Mouse (Mus musculus) stomach, embryonic 14.5 days (tissue): ENCODE results near the gene Garnl3. TPM values are rescaled to one million over a fixed set of nuclear protein-coding genes. Genes with fewer than 3 reads are reported as not detected.

ENCODE experiments used
- ATAC-seq: fragments of 200-750 bp; cut with Nextera tagmentation; 2 replicates; pipeline ENCODE4 v1.8.0; 2017; ENCODE audit warnings: low read depth, moderate TSS enrichment; ENCODE audit not compliant: insufficient number of reproducible peaks, insufficient read depth, low FRiP score
- H3K27ac ChIP-seq: fragments of 300-500 bp; sonication (generic); 2 replicates; pipeline ENCODE4 v1.5.1; 2014; ENCODE audit warnings: mild to moderate bottlenecking, low read length, moderate library complexity, mixed read lengths
- H3K27me3 ChIP-seq: fragments of 300-500 bp; sonication (generic); 2 replicates; pipeline ENCODE4 v1.6.1; 2014; ENCODE audit warnings: low read length, control low read depth, mixed read lengths; ENCODE audit not compliant: control insufficient read depth, insufficient read depth
- H3K36me3 ChIP-seq: fragments of 300-500 bp; sonication (generic); 2 replicates; pipeline ENCODE4 v1.6.1; 2014; ENCODE audit warnings: mild to moderate bottlenecking, control low read depth, low read length, moderate library complexity, mixed read lengths; ENCODE audit not compliant: control insufficient read depth, insufficient read depth
- H3K4me1 ChIP-seq: fragments of 300-500 bp; sonication (generic); 2 replicates; pipeline ENCODE4 v1.6.1; 2014; ENCODE audit warnings: low read length, control low read depth, mixed read lengths; ENCODE audit not compliant: control insufficient read depth, insufficient read depth
- H3K4me2 ChIP-seq: fragments of 300-500 bp; sonication (generic); replicated peaks from 2 replicates; pipeline ENCODE4 v1.6.1; 2014; ENCODE audit warnings: low read depth, low read length, control low read depth
- H3K4me3 ChIP-seq: fragments of 300-500 bp; sonication (generic); 2 replicates; pipeline ENCODE4 v1.5.1; 2014; ENCODE audit warnings: low read depth, low read length, control low read depth
- H3K9ac ChIP-seq: fragments of 300-500 bp; sonication (generic); replicated peaks from 2 replicates; pipeline ENCODE4 v1.6.1; 2014; ENCODE audit warnings: low read depth, mild to moderate bottlenecking, control low read depth, low read length, moderate library complexity, mixed read lengths
- H3K9me3 ChIP-seq: fragments of 300-500 bp; sonication (generic); 2 replicates; pipeline ENCODE4 v1.6.1; 2016; ENCODE audit warnings: low read depth, low read length, control low read depth; ENCODE audit not compliant: control insufficient read depth
- WGBS: fragments of 180-500 bp; shearing (Covaris S2); extraction: QIAGEN DNeasy Blood & Tissue Kit; methylation state at CpG from one replicate; pipeline ENCODE4 v1.1.7; 2014; 5-methylcytosine and 5-hydroxymethylcytosine counted together
- polyA plus RNA-seq: library from polyadenylated mRNA; unstranded; fragments of >200 nt; fragmentation: Nextera tagmentation; extraction: Ambion mirVana; gene quantifications from 2 replicates; pipeline ENCODE4 v1.2.1, GENCODE M21; 2014

The Garnl3 gene
- polyA plus RNA-seq, 1 experiment from 2014 or later, result 22.0 TPM

- H3K36me3 ChIP-seq, result peaks cover 29% of the 10 kb centered on the region
- H3K4me2 ChIP-seq, result peak overlapping the region; percentile 89
- H3K4me3 ChIP-seq, result peak overlapping the region; percentile 85
- ATAC-seq, result no peak
- peaks cover 13% of the 10 kb centered on the region; the same call in 1 of the 2 replicates for H3K4me1 ChIP-seq
- H3K27me3 ChIP-seq, result no peaks in the 10 kb centered on the region
- H3K9ac ChIP-seq, result peak overlapping the region; percentile 92
- peak overlapping the region; percentile 91 for H3K27ac ChIP-seq
- H3K9me3 ChIP-seq, result no peaks in the 10 kb centered on the region
- WGBS, result under 1% methylated on average over 33 of the region's 33 CpGs
Measured at GRCm38 (mm10) chr2:32962062-32962874, 169.2 kb downstream of the Garnl3 start.

DNA sequence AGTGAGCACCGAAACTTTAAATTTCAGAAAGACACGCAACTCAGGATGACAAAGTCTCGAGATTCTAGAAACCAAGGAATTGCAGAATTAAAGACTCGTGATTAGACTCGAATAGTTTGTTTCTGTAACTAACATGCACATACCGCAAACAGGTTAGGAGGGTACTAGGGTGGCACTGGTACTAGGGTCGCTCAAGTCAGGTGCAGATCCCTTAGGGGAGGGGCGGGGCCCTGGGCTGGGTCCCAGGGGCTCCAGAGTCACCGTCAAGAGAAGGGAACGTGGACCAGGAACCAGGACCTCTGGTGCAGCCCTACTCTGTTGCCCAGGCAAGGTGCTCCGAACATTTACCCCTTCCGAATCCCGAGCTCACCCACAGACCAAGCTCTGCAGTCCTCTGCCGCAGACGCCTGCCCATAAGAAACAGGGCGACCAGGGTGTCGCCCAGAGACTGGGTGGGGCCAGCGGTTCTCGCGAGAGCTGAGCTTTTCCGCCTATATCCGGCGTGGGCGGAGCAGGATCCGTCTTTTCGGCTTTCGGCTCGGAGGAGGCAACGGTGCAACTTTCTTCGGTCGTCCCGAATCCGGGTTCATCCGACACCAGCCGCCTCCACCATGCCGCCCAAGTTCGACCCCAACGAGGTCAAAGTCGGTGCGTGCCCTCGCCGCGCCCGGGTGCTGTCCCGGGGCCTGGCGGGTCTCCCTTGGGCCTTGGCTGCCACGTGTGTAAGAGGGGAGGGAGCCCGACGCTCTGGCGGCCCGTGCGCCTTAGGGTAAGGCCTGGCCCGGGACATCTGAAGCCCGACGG is 170.1 kb downstream of the Garnl3 start, which contains the start of the genes Rpl12 and Lrsam1:
Rpl12 (plus strand) TSS at position 368 of the 804 bp plus-strand sequence.
Lrsam1 (minus strand) TSS at position 423 of the 804 bp plus-strand sequence.
- Histone ChIP-seq H3K27ac (peak within 1 kb of the TSS; percentile 91), H3K9ac (peak within 1 kb of the TSS; percentile 92), H3K9me3 (no peaks in the 10 kb centered on the region), H3K36me3 (peaks cover 29% of the 10 kb centered on the region), H3K4me3 (peak within 1 kb of the TSS; percentile 85), H3K4me2 (peak within 1 kb of the TSS; percentile 89), H3K4me1 (peaks cover 13% of the 10 kb centered on the region; the same call in 1 of the 2 replicates), H3K27me3 (no peaks in the 10 kb centered on the region)
- 3% methylated on average over 55 of the region's 55 CpGs for WGBS
- ATAC-seq, result peak; percentile 91

GRCm38 (mm10) chr2:32960273-32960672 is 171.2 kb downstream of the Garnl3 start:
- no peak for ATAC-seq
- 88% methylated on average over 4 of the region's 4 CpGs for WGBS
- Histone ChIP-seq H3K4me1 (peaks cover 11% of the 10 kb centered on the region; the same call in 1 of the 2 replicates), H3K4me3 (no peak overlapping the region), H3K9me3 (no peaks in the 10 kb centered on the region), H3K27ac (no peak overlapping the region), H3K36me3 (peaks cover 27% of the 10 kb centered on the region), H3K4me2 (peak overlapping the region; percentile 71), H3K27me3 (no peaks in the 10 kb centered on the region), H3K9ac (no peak overlapping the region)

DNA sequence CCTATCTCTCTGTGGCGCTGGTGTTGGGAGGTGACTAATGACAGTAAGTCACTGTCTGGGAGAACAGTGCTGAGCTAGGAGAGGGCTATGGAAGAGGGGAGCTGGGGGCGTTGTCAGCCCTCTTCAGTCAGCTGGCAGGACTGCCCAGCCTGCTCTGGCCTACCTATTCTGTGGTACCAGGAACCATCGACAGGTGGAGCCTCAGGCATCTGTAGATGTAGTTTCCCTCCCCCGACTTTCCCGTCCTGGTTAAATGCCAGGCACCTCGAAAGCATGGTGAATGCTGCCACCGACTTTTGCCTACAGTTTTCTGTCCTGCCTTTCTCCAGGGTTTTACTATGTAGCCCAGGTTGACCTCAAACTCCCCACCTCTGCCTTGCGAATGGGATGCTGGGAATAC is 174.1 kb downstream of the Garnl3 start:
- Histone ChIP-seq H3K27ac (no peak overlapping the region), H3K9me3 (no peaks in the 10 kb centered on the region), H3K4me2 (no peak overlapping the region), H3K9ac (no peak overlapping the region), H3K4me1 (peaks cover 7% of the 10 kb centered on the region; the same call in 1 of the 2 replicates), H3K4me3 (no peak overlapping the region), H3K27me3 (no peaks in the 10 kb centered on the region), H3K36me3 (peaks cover 3% of the 10 kb centered on the region; the same call in 1 of the 2 replicates)
- no peak for ATAC-seq
- WGBS, result 44% methylated on average over 8 of the region's 8 CpGs

DNA sequence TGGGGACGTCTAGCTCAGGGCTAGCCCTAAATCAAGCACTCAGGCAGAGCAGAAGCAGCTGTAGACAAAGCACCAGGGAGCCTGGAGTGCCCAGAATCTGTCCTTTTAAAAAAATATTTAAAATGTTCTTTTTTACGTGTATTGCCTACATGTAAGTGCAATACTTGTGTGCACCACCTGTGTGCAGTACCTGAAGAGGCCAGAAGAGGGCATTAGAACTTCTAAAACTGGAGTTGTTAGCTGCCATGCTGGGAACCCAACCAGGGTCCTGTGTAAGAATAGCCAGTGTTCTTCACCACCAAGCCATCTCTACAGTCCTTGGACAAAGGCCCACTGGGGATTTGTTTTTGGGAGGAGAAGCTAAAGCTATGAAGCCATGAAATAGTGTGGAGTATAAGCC is 176.9 kb downstream of the Garnl3 start:
- no peaks in the 10 kb centered on the region for H3K4me1 ChIP-seq
- no peak overlapping the region for H3K27ac ChIP-seq
- H3K4me2 ChIP-seq, result no peak overlapping the region
- 90% methylated on average over 2 of the region's 2 CpGs for WGBS
- H3K27me3 ChIP-seq, result no peaks in the 10 kb centered on the region
- H3K9me3 ChIP-seq, result no peaks in the 10 kb centered on the region
- no peak for ATAC-seq
- no peak overlapping the region for H3K9ac ChIP-seq
- peaks cover 3% of the 10 kb centered on the region; the same call in 1 of the 2 replicates for H3K36me3 ChIP-seq
- no peak overlapping the region for H3K4me3 ChIP-seq

GRCm38 (mm10) chr2:32947454-32947853 is 184.0 kb downstream of the Garnl3 start:
- H3K9ac ChIP-seq, result no peak overlapping the region
- peaks cover 24% of the 10 kb centered on the region for H3K36me3 ChIP-seq
- H3K4me2 ChIP-seq, result no peak overlapping the region
- H3K4me3 ChIP-seq, result no peak overlapping the region
- H3K9me3 ChIP-seq, result no peaks in the 10 kb centered on the region
- no peaks in the 10 kb centered on the region for H3K4me1 ChIP-seq
- H3K27me3 ChIP-seq, result no peaks in the 10 kb centered on the region
- 0 out of 2 replicates have a peak, but pooled peaks have one; percentile 18 for ATAC-seq
- H3K27ac ChIP-seq, result no peak overlapping the region
- 88% methylated on average over 11 of the region's 11 CpGs for WGBS

DNA sequence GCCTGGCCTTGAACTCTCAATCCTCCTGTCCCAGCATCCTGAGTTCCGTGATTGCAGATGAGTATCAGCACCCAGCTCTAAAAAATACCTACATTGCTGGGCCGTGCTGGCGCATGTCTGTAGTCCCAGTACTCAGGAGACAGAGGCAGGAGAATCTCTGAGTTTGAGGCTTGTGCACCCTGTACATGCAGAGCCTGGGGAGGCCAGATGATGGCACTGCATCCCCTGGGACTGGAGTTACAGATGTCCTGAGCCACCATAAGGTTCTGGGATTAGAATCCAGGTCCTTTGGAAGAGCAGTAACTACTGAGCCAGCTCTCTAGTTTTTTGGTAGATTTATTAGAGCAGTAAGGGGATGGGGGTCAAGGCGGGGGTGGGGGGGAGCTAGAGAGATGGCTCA is 191.0 kb downstream of the Garnl3 start:
- Histone ChIP-seq H3K27ac (no peak overlapping the region), H3K4me2 (no peak overlapping the region), H3K9ac (no peak overlapping the region), H3K27me3 (no peaks in the 10 kb centered on the region), H3K4me3 (no peak overlapping the region), H3K9me3 (no peaks in the 10 kb centered on the region), H3K4me1 (no peaks in the 10 kb centered on the region), H3K36me3 (peaks cover 34% of the 10 kb centered on the region)
- WGBS, result 92% methylated on average over 4 of the region's 4 CpGs
- ATAC-seq, result no peak

DNA sequence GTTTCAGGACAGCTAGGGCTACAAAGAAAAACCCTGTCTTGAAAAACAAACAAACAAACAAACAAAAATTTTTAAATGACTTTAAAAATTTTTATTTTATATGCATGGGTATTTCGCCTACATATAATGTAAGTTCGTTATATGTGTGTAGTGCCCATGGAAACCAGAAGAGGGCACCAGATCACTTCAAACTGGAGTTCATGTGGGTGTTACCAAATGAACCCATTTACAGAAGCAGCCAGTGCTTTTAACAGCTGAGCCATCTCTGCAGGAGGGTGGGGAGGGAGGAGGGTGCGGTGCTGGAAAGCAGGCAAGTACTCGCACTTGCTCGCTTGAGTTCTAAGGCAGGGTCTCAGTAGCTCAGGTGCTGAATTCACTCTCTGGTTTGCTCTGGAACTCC is 192.0 kb downstream of the Garnl3 start:
- Histone ChIP-seq H3K4me1 (no peaks in the 10 kb centered on the region), H3K4me3 (no peak overlapping the region), H3K27ac (no peak overlapping the region), H3K9me3 (no peaks in the 10 kb centered on the region), H3K4me2 (no peak overlapping the region), H3K27me3 (no peaks in the 10 kb centered on the region), H3K36me3 (peaks cover 28% of the 10 kb centered on the region), H3K9ac (no peak overlapping the region)
- 69% methylated on average over 5 of the region's 5 CpGs for WGBS
- ATAC-seq, result no peak
